Mouse (Mus musculus) yolk sac, embryonic 10.5 days (tissue): ENCODE results near the gene Arl3.

Experiments
- DNase-seq: peaks from one replicate; pipeline ENCODE4 v3.0.0-alpha.2; 2017; ENCODE audit warnings: low spot score

Arl3 gene

GRCm38 (mm10) chr19:46533525-46533924 is 39.5 kb downstream of the Arl3 start:
- no peak for DNase-seq

- DNase-seq = no peak
Measured at GRCm38 (mm10) chr19:46533066-46533465, 39.9 kb downstream of the Arl3 start.

GRCm38 (mm10) chr19:46532031-46532688 is 40.8 kb downstream of the Arl3 start:
- peak; percentile 26 for DNase-seq

- peak; percentile 34 for DNase-seq
Measured at GRCm38 (mm10) chr19:46531071-46532030, 41.6 kb downstream of the Arl3 start.

GRCm38 (mm10) chr19:46530449-46530990 is 42.5 kb downstream of the Arl3 start:
- DNase-seq = no peak

GRCm38 (mm10) chr19:46529601-46530448 is 43.2 kb downstream of the Arl3 start:
- DNase-seq = no peak

- peak; percentile 80 for DNase-seq
Measured at GRCm38 (mm10) chr19:46528529-46529213, 44.3 kb downstream of the Arl3 start.

GRCm38 (mm10) chr19:46527632-46528528 is 45.1 kb downstream of the Arl3 start:
- DNase-seq = no peak

- DNase-seq = no peak
Measured at GRCm38 (mm10) chr19:46525691-46526631, 47.0 kb downstream of the Arl3 start.

GRCm38 (mm10) chr19:46524601-46525321 is 48.2 kb downstream of the Arl3 start:
- DNase-seq = peak; percentile 83

GRCm38 (mm10) chr19:46524152-46524544 is 48.9 kb downstream of the Arl3 start:
- DNase-seq = no peak

- peak; percentile 75 for DNase-seq
Measured at GRCm38 (mm10) chr19:46523480-46524151, 49.4 kb downstream of the Arl3 start.

GRCm38 (mm10) chr19:46523131-46523479 is 49.9 kb downstream of the Arl3 start:
- DNase-seq = peak; percentile 55

GRCm38 (mm10) chr19:46522433-46523044 is 50.5 kb downstream of the Arl3 start:
- no peak for DNase-seq

GRCm38 (mm10) chr19:46521698-46522097 is 51.3 kb downstream of the Arl3 start:
- no peak for DNase-seq

- peak; percentile 58 for DNase-seq
Measured at GRCm38 (mm10) chr19:46518828-46519621, 54.0 kb downstream of the Arl3 start.

GRCm38 (mm10) chr19:46518352-46518787 is 54.6 kb downstream of the Arl3 start:
- DNase-seq = peak; percentile 75
